Mouse (Mus musculus): ENCODE results near the gene Tmem52. TPM values are rescaled to one million over a fixed set of nuclear protein-coding genes. Genes with fewer than 3 reads are reported as not detected.

The Tmem52 gene
- polyA plus RNA-seq, 1 experiment from 2014 or later = 1.3 TPM

GRCm38 (mm10) chr4:155490456-155490855 lies 21.5 kb downstream of the Tmem52 start:
- ATAC-seq (ENCODE audit: low read depth) (no peak), DNase-seq (ENCODE audit: low spot score) (no peak)
- Histone ChIP-seq H3K4me1 (ENCODE audit: control insufficient read depth, insufficient read depth, low read length) (peaks cover 29% of the 10 kb centered on the region), H3K4me3 (ENCODE audit: low read depth, low read length) (peak overlapping the region; percentile 100), H3K27me3 (replicated peaks; ENCODE audit: control insufficient read depth, insufficient read depth, low read length) (no peaks in the 10 kb centered on the region), H3K36me3 (ENCODE audit: control insufficient read depth, insufficient read depth, low read length) (no peaks in the 10 kb centered on the region), H3K27ac (replicated peaks; ENCODE audit: low read depth, low read length) (peak overlapping the region; percentile 96; the same call in 1 of the 2 replicates), H3K4me2 (ENCODE audit: low read depth, low read length) (peak overlapping the region; percentile 89), H3K9me3 (ENCODE audit: control insufficient read depth, low read length) (no peaks in the 10 kb centered on the region), H3K9ac (ENCODE audit: low read depth, low read length) (peak overlapping the region; percentile 100)
- WGBS = 31% methylated on average over 5 of the region's 5 CpGs

- 0% methylated on average over 6 of the region's 60 CpGs for WGBS
- no peaks in the 10 kb centered on the region for H3K36me3 ChIP-seq (ENCODE audit: control insufficient read depth, insufficient read depth, low read length)
- H3K4me3 ChIP-seq (ENCODE audit: low read depth, low read length) = peak within 1 kb of the TSS; percentile 100
- DNase-seq (ENCODE audit: low spot score) = peak; percentile 92
- H3K9me3 ChIP-seq (ENCODE audit: control insufficient read depth, low read length) = no peaks in the 10 kb centered on the region
- peak within 1 kb of the TSS; percentile 89 for H3K4me2 ChIP-seq (ENCODE audit: low read depth, low read length)
- H3K27ac ChIP-seq (replicated peaks; ENCODE audit: low read depth, low read length) = peak within 1 kb of the TSS; percentile 96
- H3K4me1 ChIP-seq (ENCODE audit: control insufficient read depth, insufficient read depth, low read length) = peaks cover 29% of the 10 kb centered on the region
- H3K9ac ChIP-seq (ENCODE audit: low read depth, low read length) = peak within 1 kb of the TSS; percentile 100
- H3K27me3 ChIP-seq (replicated peaks; ENCODE audit: control insufficient read depth, insufficient read depth, low read length) = no peaks in the 10 kb centered on the region
- peak; percentile 91 for ATAC-seq (ENCODE audit: low read depth)
Measured at GRCm38 (mm10) chr4:155490990-155491504, 22.1 kb downstream of the Tmem52 start, which contains the start of gene Gnb1. TSS of gene Gnb1 (plus strand) at chr4:155491361.

GRCm38 (mm10) chr4:155491529-155492130 lies 22.7 kb downstream of the Tmem52 start:
- DNase-seq (ENCODE audit: low spot score) (no peak), ATAC-seq (ENCODE audit: low read depth) (peak; percentile 48)
- H3K27me3 ChIP-seq (replicated peaks; ENCODE audit: control insufficient read depth, insufficient read depth, low read length) = no peaks in the 10 kb centered on the region
- WGBS = 0% methylated on average over 13 of the region's 54 CpGs
- no peaks in the 10 kb centered on the region for H3K9me3 ChIP-seq (ENCODE audit: control insufficient read depth, low read length)
- no peaks in the 10 kb centered on the region for H3K36me3 ChIP-seq (ENCODE audit: control insufficient read depth, insufficient read depth, low read length)
- H3K4me1 ChIP-seq (ENCODE audit: control insufficient read depth, insufficient read depth, low read length) = peaks cover 29% of the 10 kb centered on the region
- H3K4me2 ChIP-seq (ENCODE audit: low read depth, low read length) = peak overlapping the region; percentile 89
- H3K27ac ChIP-seq (replicated peaks; ENCODE audit: low read depth, low read length) = peak overlapping the region; percentile 96
- H3K4me3 ChIP-seq (ENCODE audit: low read depth, low read length) = peak overlapping the region; percentile 100
- peak overlapping the region; percentile 100 for H3K9ac ChIP-seq (ENCODE audit: low read depth, low read length)

DNA sequence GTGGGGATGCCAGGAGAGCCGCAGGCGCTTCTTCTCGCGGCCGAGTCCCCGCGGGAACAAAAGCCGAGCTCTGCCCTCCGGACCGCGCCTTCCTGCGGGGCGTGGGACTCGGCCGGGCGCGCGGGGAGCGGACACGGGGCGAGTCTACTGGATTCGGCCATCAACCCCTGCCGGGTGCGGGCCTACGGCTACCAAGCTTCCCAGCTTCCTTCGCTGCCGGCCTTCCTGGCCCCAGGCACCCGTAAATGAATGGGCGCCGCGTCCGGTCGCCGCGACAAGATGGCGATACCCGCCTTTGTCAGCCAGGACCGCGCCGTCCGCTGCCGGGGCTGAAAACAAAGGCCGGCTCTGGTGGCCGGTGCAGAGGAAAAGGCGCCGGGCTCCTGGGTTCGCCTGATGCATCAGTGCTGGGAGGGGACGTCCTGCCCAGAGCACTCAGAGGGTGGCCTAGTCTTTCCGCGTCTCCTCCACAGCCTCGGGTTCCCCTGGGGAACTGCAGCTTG lies 23.3 kb downstream of the Tmem52 start:
- Histone ChIP-seq H3K4me2 (ENCODE audit: low read depth, low read length) (peak overlapping the region; percentile 89), H3K36me3 (ENCODE audit: control insufficient read depth, insufficient read depth, low read length) (no peaks in the 10 kb centered on the region), H3K4me1 (ENCODE audit: control insufficient read depth, insufficient read depth, low read length) (peaks cover 29% of the 10 kb centered on the region), H3K9me3 (ENCODE audit: control insufficient read depth, low read length) (no peaks in the 10 kb centered on the region), H3K27me3 (replicated peaks; ENCODE audit: control insufficient read depth, insufficient read depth, low read length) (no peaks in the 10 kb centered on the region), H3K27ac (replicated peaks; ENCODE audit: low read depth, low read length) (peak overlapping the region; percentile 96), H3K4me3 (ENCODE audit: low read depth, low read length) (peak overlapping the region; percentile 100), H3K9ac (ENCODE audit: low read depth, low read length) (peak overlapping the region; percentile 100)
- DNase-seq (ENCODE audit: low spot score) (peak; percentile 51), ATAC-seq (ENCODE audit: low read depth) (no peak)
- WGBS = 0% methylated on average over 21 of the region's 51 CpGs

DNA sequence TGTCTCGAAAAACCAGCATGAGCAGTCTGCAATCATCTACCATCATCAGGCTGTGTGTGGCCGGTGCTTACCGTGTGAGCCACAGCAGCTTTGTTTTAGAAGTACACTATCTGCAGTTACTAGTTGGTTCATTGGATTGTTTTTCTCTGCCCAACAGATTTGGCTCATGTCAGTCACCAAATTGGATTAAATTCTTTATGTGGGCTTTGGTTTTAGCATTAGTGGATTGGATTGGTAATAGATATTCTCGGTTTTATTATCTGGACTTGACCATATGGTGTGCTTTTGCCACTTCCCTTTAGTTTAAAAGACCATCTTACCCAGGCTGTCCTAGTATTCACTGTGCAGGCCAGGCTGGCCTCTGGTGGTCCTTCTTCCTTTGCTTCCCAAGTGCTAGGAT lies 26.0 kb downstream of the Tmem52 start:
- 72% methylated on average over 4 of the region's 4 CpGs for WGBS
- Histone ChIP-seq H3K36me3 (ENCODE audit: control insufficient read depth, insufficient read depth, low read length) (no peaks in the 10 kb centered on the region), H3K4me2 (ENCODE audit: low read depth, low read length) (no peak overlapping the region), H3K4me3 (ENCODE audit: low read depth, low read length) (no peak overlapping the region), H3K9ac (ENCODE audit: low read depth, low read length) (no peak overlapping the region), H3K27me3 (replicated peaks; ENCODE audit: control insufficient read depth, insufficient read depth, low read length) (no peaks in the 10 kb centered on the region), H3K9me3 (ENCODE audit: control insufficient read depth, low read length) (no peaks in the 10 kb centered on the region), H3K4me1 (ENCODE audit: control insufficient read depth, insufficient read depth, low read length) (peaks cover 14% of the 10 kb centered on the region), H3K27ac (replicated peaks; ENCODE audit: low read depth, low read length) (no peak overlapping the region)
- DNase-seq (ENCODE audit: low spot score) = no peak
- no peak for ATAC-seq (ENCODE audit: low read depth)

- 84% methylated on average over 3 of the region's 3 CpGs for WGBS
- H3K27me3 ChIP-seq (replicated peaks; ENCODE audit: control insufficient read depth, insufficient read depth, low read length) = no peaks in the 10 kb centered on the region
- H3K27ac ChIP-seq (replicated peaks; ENCODE audit: low read depth, low read length) = no peak overlapping the region
- no peak overlapping the region for H3K4me3 ChIP-seq (ENCODE audit: low read depth, low read length)
- ATAC-seq (ENCODE audit: low read depth) = no peak
- no peak overlapping the region for H3K4me2 ChIP-seq (ENCODE audit: low read depth, low read length)
- peaks cover 7% of the 10 kb centered on the region for H3K4me1 ChIP-seq (ENCODE audit: control insufficient read depth, insufficient read depth, low read length)
- no peaks in the 10 kb centered on the region for H3K36me3 ChIP-seq (ENCODE audit: control insufficient read depth, insufficient read depth, low read length)
- no peak for DNase-seq (ENCODE audit: low spot score)
- H3K9ac ChIP-seq (ENCODE audit: low read depth, low read length) = no peak overlapping the region
- H3K9me3 ChIP-seq (ENCODE audit: control insufficient read depth, low read length) = no peaks in the 10 kb centered on the region
Measured at GRCm38 (mm10) chr4:155497963-155498362, 29.0 kb downstream of the Tmem52 start.

GRCm38 (mm10) chr4:155501126-155501525 lies 32.2 kb downstream of the Tmem52 start:
- Histone ChIP-seq H3K36me3 (ENCODE audit: control insufficient read depth, insufficient read depth, low read length) (no peaks in the 10 kb centered on the region), H3K4me1 (ENCODE audit: control insufficient read depth, insufficient read depth, low read length) (no peaks in the 10 kb centered on the region), H3K27me3 (replicated peaks; ENCODE audit: control insufficient read depth, insufficient read depth, low read length) (no peaks in the 10 kb centered on the region), H3K4me2 (ENCODE audit: low read depth, low read length) (no peak overlapping the region), H3K9ac (ENCODE audit: low read depth, low read length) (no peak overlapping the region), H3K9me3 (ENCODE audit: control insufficient read depth, low read length) (no peaks in the 10 kb centered on the region), H3K27ac (replicated peaks; ENCODE audit: low read depth, low read length) (no peak overlapping the region), H3K4me3 (ENCODE audit: low read depth, low read length) (no peak overlapping the region)
- WGBS = 77% methylated on average over 2 of the region's 2 CpGs
- DNase-seq (ENCODE audit: low spot score) = no peak
- ATAC-seq (ENCODE audit: low read depth) = no peak

GRCm38 (mm10) chr4:155505067-155505466 lies 36.2 kb downstream of the Tmem52 start:
- Histone ChIP-seq H3K27me3 (replicated peaks; ENCODE audit: control insufficient read depth, insufficient read depth, low read length) (no peaks in the 10 kb centered on the region), H3K4me3 (ENCODE audit: low read depth, low read length) (no peak overlapping the region), H3K9ac (ENCODE audit: low read depth, low read length) (no peak overlapping the region), H3K27ac (replicated peaks; ENCODE audit: low read depth, low read length) (no peak overlapping the region), H3K4me1 (ENCODE audit: control insufficient read depth, insufficient read depth, low read length) (no peaks in the 10 kb centered on the region), H3K4me2 (ENCODE audit: low read depth, low read length) (no peak overlapping the region), H3K36me3 (ENCODE audit: control insufficient read depth, insufficient read depth, low read length) (no peaks in the 10 kb centered on the region), H3K9me3 (ENCODE audit: control insufficient read depth, low read length) (no peaks in the 10 kb centered on the region)
- DNase-seq (ENCODE audit: low spot score) (no peak), ATAC-seq (ENCODE audit: low read depth) (no peak)
- 69% methylated on average over 8 of the region's 8 CpGs for WGBS
